Mouse (Mus musculus) heart, embryonic 11.5 days (tissue): ENCODE data around the gene Gas2. TPM values are rescaled to one million over a fixed set of nuclear protein-coding genes. Genes with fewer than 3 reads are reported as not detected.

Experiments
- ATAC-seq: fragments of 200-750 bp; cut with Nextera tagmentation; replicated peaks from 2 replicates; pipeline ENCODE4 v1.8.0; 2017; ENCODE audit warnings: moderate library complexity; ENCODE audit not compliant: insufficient number of reproducible peaks, low FRiP score, low TSS enrichment
- H3K27ac ChIP-seq: fragments of 300-500 bp; sonication (generic); 2 replicates; pipeline ENCODE4 v1.5.1; 2014; ENCODE audit warnings: mild to moderate bottlenecking, low read depth, low read length
- H3K27me3 ChIP-seq: fragments of 300-500 bp; sonication (generic); 2 replicates; pipeline ENCODE4 v1.6.1; 2014; ENCODE audit warnings: mild to moderate bottlenecking, low read length, mixed read lengths; ENCODE audit not compliant: control insufficient read depth, insufficient read depth
- H3K36me3 ChIP-seq: fragments of 300-500 bp; sonication (generic); 2 replicates; pipeline ENCODE4 v1.6.1; 2014; ENCODE audit warnings: mild to moderate bottlenecking, low read length, moderate library complexity, mixed read lengths; ENCODE audit not compliant: control insufficient read depth, insufficient read depth
- H3K4me1 ChIP-seq: fragments of 300-500 bp; sonication (generic); 2 replicates; pipeline ENCODE4 v1.6.1; 2014; ENCODE audit warnings: low read length; ENCODE audit not compliant: control insufficient read depth, insufficient read depth
- H3K4me2 ChIP-seq: fragments of 300-500 bp; sonication (generic); 2 replicates; pipeline ENCODE4 v1.6.1; 2014; ENCODE audit warnings: mild to moderate bottlenecking, moderate library complexity
- H3K4me3 ChIP-seq: fragments of 300-500 bp; sonication (generic); 2 replicates; pipeline ENCODE4 v1.5.1; 2014; ENCODE audit warnings: low read depth, low read length
- H3K9ac ChIP-seq: fragments of 300-500 bp; sonication (generic); 2 replicates; pipeline ENCODE4 v1.6.1; 2014; ENCODE audit warnings: mild to moderate bottlenecking, low read depth, low read length, moderate library complexity
- H3K9me3 ChIP-seq: fragments of 300-500 bp; sonication (generic); replicated peaks from 2 replicates; pipeline ENCODE4 v1.6.1; 2016; ENCODE audit warnings: low read length; ENCODE audit not compliant: control insufficient read depth
- WGBS: fragments of 180-500 bp; shearing (Covaris S2); extraction: QIAGEN DNeasy Blood & Tissue Kit; methylation state at CpG from one replicate; pipeline ENCODE4 v1.1.7; 2014; ENCODE audit not compliant: insufficient replicate concordance; 5-methylcytosine and 5-hydroxymethylcytosine counted together
- polyA plus RNA-seq: library from polyadenylated mRNA; unstranded; fragments of >200 nt; fragmentation: Nextera tagmentation; extraction: Ambion mirVana; gene quantifications from 2 replicates; pipeline ENCODE4 v1.2.1, GENCODE M21; 2014

Gene Gas2
- polyA plus RNA-seq, 1 experiment from 2014 or later, result 9.9 TPM

DNA sequence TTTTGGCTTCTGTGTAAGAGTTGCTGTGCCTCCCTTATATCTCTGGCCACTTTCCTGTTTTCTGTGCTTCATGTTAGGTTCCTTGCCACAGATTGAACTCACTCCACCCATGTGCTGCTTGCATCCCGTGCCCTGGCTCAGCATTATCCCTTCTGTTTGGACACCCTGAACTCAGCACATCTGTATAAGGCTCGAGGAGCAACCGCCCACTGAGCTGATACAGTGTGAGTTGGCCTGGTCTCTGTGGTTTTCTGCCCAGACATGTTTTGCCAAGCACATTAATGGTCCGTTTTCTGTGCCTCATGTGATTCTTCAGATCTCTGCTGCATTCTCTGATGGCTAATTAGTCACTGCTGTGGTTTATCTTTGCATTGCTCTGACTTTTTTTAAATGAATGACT, 105.8 kb downstream of the Gas2 start:
- no peaks in the 10 kb centered on the region for H3K4me1 ChIP-seq
- no peaks in the 10 kb centered on the region; the same call in 1 of the 2 replicates for H3K27me3 ChIP-seq
- no peak for ATAC-seq
- no peak overlapping the region for H3K4me3 ChIP-seq
- no peak overlapping the region for H3K9ac ChIP-seq
- H3K4me2 ChIP-seq, result no peak overlapping the region
- H3K27ac ChIP-seq, result no peak overlapping the region
- H3K36me3 ChIP-seq, result no peaks in the 10 kb centered on the region
- no peaks in the 10 kb centered on the region for H3K9me3 ChIP-seq
- 75% methylated on average over 4 of the region's 4 CpGs for WGBS

DNA sequence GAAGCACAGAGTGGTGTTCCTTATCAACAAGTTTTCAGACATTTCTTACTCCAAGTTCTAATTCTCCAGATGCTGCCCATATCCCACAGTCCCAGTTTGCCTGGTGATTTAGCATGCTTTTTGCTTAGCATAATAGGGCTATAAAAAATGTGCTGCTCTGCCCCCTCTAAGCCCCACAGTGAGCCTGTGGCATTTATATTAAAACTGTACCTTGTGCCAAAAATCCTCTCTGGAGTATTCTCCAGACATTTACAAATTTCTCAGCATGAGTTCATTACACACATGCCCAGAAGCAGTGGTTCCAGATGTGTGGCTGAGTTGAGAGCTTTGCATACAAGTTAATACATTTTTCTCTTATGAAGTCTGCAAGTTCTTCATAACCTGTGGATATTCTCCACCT, 107.6 kb downstream of the Gas2 start:
- H3K36me3 ChIP-seq, result no peaks in the 10 kb centered on the region
- H3K4me2 ChIP-seq, result no peak overlapping the region
- no peaks in the 10 kb centered on the region; the same call in 1 of the 2 replicates for H3K27me3 ChIP-seq
- H3K27ac ChIP-seq, result no peak overlapping the region
- H3K4me3 ChIP-seq, result no peak overlapping the region
- H3K9me3 ChIP-seq, result no peaks in the 10 kb centered on the region
- H3K4me1 ChIP-seq, result no peaks in the 10 kb centered on the region
- H3K9ac ChIP-seq, result no peak overlapping the region
- no peak for ATAC-seq

DNA sequence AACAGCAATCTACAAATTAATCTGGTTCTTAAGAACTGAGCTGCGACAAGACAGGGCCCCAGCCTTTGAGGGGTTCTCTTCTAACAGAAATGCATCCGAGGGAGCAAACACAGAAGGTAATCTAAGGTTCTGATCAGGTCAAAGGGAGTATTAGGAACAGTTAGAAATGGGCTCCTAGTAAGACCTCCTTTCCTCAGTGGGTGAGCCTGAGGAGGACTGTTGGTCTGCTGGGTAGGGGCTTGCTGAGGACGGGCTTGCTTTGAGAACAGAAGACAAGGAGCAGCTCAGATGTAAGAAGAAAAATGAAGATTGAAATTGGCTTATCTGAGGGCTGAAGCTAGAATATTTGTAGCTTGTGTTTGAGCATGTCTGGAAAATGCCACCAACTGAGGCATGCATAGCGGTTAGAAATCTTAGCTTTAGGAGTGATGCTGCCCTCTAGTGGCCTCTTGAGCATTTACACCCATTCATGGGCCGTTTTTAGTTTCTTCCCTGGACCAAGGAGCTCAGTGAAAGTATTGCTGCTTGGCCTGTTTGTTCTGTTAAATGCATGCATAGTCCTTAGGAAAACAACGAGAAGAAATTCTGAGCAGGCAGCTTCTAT, 110.5 kb downstream of the Gas2 start:
- ATAC-seq, result no peak
- Histone ChIP-seq H3K4me1 (no peaks in the 10 kb centered on the region), H3K4me2 (no peak overlapping the region), H3K27ac (no peak overlapping the region), H3K9me3 (no peaks in the 10 kb centered on the region), H3K4me3 (no peak overlapping the region), H3K27me3 (no peaks in the 10 kb centered on the region; the same call in 1 of the 2 replicates), H3K36me3 (no peaks in the 10 kb centered on the region), H3K9ac (no peak overlapping the region)
- WGBS, result 34% methylated on average over 6 of the region's 6 CpGs

DNA sequence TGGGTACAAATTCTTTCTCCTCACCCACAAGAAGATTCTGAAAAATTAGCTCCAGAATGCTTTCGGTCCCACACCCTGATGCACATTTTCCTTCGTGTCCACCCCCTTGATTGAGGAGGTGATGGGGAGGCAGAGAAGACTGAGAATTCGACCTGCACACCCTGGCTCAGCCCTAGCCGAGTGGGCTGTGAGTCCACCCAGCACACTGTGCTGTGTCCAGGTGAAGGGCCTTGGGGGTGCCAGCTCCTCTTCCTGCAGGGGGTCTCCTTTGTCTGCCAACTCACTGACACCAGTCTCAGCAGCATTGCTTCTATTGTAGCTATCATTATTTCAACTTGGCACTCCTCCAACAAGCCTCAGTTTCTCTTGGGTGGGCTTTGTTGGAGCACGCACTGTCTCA, 111.3 kb downstream of the Gas2 start:
- no peak overlapping the region for H3K4me3 ChIP-seq
- 0 out of 2 replicates have a peak, but pooled peaks have one; percentile 22 for ATAC-seq
- H3K36me3 ChIP-seq, result no peaks in the 10 kb centered on the region
- no peak overlapping the region for H3K4me2 ChIP-seq
- no peak overlapping the region for H3K9ac ChIP-seq
- no peaks in the 10 kb centered on the region for H3K9me3 ChIP-seq
- no peak overlapping the region for H3K27ac ChIP-seq
- WGBS, result 71% methylated on average over 5 of the region's 5 CpGs
- H3K4me1 ChIP-seq, result no peaks in the 10 kb centered on the region
- H3K27me3 ChIP-seq, result no peaks in the 10 kb centered on the region; the same call in 1 of the 2 replicates

DNA sequence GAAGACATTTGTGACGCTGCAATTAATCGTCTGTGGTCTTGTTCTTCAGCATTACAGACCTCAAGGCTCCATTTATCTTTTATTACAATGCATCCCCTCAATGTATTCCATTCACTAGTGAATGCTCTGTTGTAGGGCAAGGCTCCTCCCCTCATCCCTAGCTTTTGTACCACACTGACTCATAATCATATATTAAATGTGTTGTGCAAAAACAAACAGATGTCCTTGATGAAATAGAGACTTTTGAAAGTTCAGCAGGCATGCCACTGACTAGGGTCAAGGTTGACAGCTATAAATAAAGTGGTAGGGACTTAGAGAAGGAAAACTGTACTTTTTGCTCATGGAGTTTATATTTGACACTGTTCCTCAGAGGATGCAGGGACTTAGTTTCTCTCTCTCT, 111.7 kb downstream of the Gas2 start:
- H3K27me3 ChIP-seq, result no peaks in the 10 kb centered on the region; the same call in 1 of the 2 replicates
- no peak overlapping the region for H3K4me2 ChIP-seq
- no peak for ATAC-seq
- H3K4me1 ChIP-seq, result no peaks in the 10 kb centered on the region
- H3K9ac ChIP-seq, result no peak overlapping the region
- no peaks in the 10 kb centered on the region for H3K9me3 ChIP-seq
- no peak overlapping the region for H3K4me3 ChIP-seq
- H3K27ac ChIP-seq, result no peak overlapping the region
- WGBS, result 79% methylated on average over 2 of the region's 2 CpGs
- H3K36me3 ChIP-seq, result no peaks in the 10 kb centered on the region

DNA sequence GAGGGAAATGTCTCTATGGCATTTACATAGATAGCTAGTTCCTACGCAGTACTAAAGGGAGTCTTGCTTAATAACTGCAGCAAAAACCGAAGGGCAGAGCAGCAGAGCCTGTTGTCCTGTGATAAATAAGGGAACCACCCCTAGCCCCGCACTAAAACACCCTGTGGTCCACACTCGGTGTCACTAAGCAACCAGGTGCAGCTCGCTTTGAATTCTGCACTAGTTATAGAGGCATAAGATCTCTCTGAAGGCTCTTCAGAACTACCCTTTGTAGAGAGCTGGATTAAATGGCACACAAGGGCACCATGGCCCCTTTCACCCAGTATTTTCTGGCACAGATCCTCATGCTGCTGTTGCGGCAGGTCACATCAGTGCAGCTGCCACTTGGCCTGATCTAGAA, 113.4 kb downstream of the Gas2 start:
- WGBS, result 74% methylated on average over 6 of the region's 6 CpGs
- Histone ChIP-seq H3K27me3 (no peaks in the 10 kb centered on the region), H3K9ac (no peak overlapping the region), H3K4me1 (no peaks in the 10 kb centered on the region), H3K36me3 (no peaks in the 10 kb centered on the region), H3K9me3 (no peaks in the 10 kb centered on the region), H3K27ac (no peak overlapping the region), H3K4me3 (no peak overlapping the region), H3K4me2 (no peak overlapping the region)
- no peak for ATAC-seq

DNA sequence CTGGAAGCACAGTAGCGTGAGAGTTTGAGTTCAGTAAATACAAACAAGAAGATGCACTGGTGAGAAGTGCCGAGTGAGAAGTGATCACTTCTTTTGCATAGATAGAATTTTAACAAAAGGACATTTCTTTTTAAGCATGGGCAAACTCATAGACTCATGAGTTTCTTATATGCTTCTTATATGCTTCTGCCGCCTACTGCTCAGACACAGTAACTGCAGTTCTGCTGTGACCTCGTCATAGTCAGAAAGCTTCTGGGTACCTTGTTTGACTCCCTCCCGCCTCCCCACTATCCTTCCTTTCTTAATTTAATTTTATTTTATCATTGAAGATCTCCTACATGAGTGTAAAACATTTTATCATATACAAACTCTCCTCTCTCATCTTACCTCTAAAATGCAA, 117.5 kb downstream of the Gas2 start:
- Histone ChIP-seq H3K4me3 (no peak overlapping the region), H3K27me3 (no peaks in the 10 kb centered on the region), H3K4me1 (peaks cover 4% of the 10 kb centered on the region; the same call in 1 of the 2 replicates), H3K27ac (no peak overlapping the region), H3K9me3 (no peaks in the 10 kb centered on the region), H3K9ac (no peak overlapping the region), H3K4me2 (no peak overlapping the region), H3K36me3 (no peaks in the 10 kb centered on the region)
- 46% methylated on average over 5 of the region's 5 CpGs for WGBS
- ATAC-seq, result no peak

DNA sequence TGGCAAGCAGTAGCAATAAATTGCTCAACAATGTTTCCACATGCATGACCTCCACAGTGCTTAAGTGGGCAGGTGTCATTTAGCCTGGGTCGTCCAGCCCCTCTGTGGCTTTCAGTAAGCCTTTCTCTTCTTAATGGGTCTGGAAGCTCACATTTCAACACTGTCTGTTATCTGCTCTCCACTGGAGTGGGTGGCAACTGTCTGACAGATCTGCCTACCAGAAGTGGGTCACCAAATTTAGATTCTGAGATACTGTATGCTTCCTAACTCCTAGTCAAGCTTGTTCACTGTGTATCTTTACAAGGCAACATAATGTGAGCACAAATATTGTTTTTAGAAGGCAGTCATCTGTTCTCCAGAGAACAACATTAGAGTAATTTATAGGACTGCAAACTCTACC, 120.5 kb downstream of the Gas2 start:
- Histone ChIP-seq H3K4me2 (no peak overlapping the region; the same call in 1 of the 2 replicates), H3K36me3 (no peaks in the 10 kb centered on the region), H3K4me1 (peaks cover 4% of the 10 kb centered on the region; the same call in 1 of the 2 replicates), H3K9ac (no peak overlapping the region), H3K4me3 (no peak overlapping the region), H3K27ac (0 out of 2 replicates have a peak overlapping the region, but pooled peaks have one; percentile 17), H3K9me3 (no peaks in the 10 kb centered on the region), H3K27me3 (no peaks in the 10 kb centered on the region)
- peak; percentile 55; the same call in 1 of the 2 replicates for ATAC-seq
- WGBS, result 13% methylated on average over 1 of the region's 1 CpGs

DNA sequence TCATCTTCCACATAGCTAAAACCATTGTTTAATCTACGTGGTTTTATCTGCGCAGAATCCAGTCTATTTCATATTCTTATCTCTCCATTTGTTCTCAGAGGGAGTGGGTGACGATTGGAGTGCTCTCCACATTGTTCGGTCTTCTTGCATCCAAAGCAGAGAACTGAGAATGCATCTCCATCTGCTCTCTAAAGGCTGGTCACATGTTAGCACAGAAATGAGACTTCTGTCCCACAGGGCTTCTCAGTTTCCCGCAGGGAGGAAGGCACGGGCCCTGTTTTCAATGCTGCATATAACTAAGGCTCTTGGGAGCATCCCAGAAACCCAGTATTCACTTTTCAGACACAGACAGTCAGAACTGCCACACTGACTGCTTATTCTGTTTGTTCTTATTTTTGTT, 123.9 kb downstream of the Gas2 start:
- Histone ChIP-seq H3K4me3 (no peak overlapping the region), H3K36me3 (no peaks in the 10 kb centered on the region), H3K9ac (no peak overlapping the region), H3K27ac (no peak overlapping the region), H3K4me2 (no peak overlapping the region), H3K27me3 (no peaks in the 10 kb centered on the region), H3K4me1 (peaks cover 6% of the 10 kb centered on the region; the same call in 1 of the 2 replicates), H3K9me3 (no peaks in the 10 kb centered on the region)
- WGBS, result 71% methylated on average over 6 of the region's 6 CpGs
- no peak for ATAC-seq
